Mouse (Mus musculus) E14TG2a.4 (cell line): ENCODE data around the gene Ccm2l.

Experiments
- CTCF ChIP-seq: conservative IDR thresholded peaks from 2 replicates; pipeline ENCODE4 v1.5.1; 2014; ENCODE audit warnings: low read length
- POU5F1 ChIP-seq: IDR thresholded peaks from 2 replicates; pipeline ENCODE4 v1.6.1; 2014; ENCODE audit warnings: low read length, borderline replicate concordance

- peak; percentile 36 for TF ChIP-seq CTCF
- no peak for TF ChIP-seq POU5F1
Observed at GRCm38 (mm10) chr2:153131019-153131418, 65.3 kb downstream of the Ccm2l start.
